Mouse (Mus musculus): ENCODE results near the gene Piezo1.

- TF ChIP-seq CTCF (IDR thresholded peaks at IDR 0.05; ENCODE audit: insufficient read depth, low read length), result no peak
- TF ChIP-seq POLR2A (IDR thresholded peaks at IDR 0.05; ENCODE audit: borderline replicate concordance, extremely low read depth, low read depth, low read length), result no peak
Observed at GRCm38 (mm10) chr8:122461473-122462148, 89.5 kb downstream of the Piezo1 start.

All from lung, adult 2 months (tissue).